Mouse (Mus musculus): ENCODE data around the gene Ppp1r14a. TPM values are rescaled to one million over a fixed set of nuclear protein-coding genes. Genes with fewer than 3 reads are reported as not detected.

The Ppp1r14a gene
- polyA plus RNA-seq, 1 experiment from 2014 or later = 2.8 TPM

DNA sequence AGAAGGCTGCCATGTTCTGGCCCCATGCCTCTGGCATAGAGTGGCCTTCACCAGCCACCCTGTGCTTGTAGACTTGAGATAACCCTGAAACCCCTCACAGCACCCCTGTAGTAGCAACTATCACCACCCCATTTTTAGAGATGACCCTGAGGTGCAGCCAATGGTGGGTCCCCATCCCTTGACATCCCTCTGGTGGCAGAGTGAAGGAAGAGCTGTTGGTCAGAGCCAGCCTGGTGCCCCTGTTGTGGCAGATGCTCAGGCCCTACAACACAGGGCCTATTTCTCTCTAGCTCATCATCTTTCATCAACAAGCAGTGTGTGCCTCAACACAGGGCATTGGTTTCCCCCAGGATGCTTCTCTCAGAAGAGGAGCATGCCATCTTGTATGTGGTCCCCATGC lies 46.2 kb downstream of the Ppp1r14a start:
- Histone ChIP-seq H3K4me1 (ENCODE audit: control insufficient read depth, insufficient read depth, low read depth, low read length) (no peaks in the 10 kb centered on the region), H3K9ac (ENCODE audit: low read depth, low read length) (no peak overlapping the region), H3K27ac (ENCODE audit: low read depth, low read length) (no peak overlapping the region), H3K4me2 (ENCODE audit: low read length) (no peak overlapping the region), H3K36me3 (ENCODE audit: control insufficient read depth, insufficient read depth, low read length) (peaks cover 7% of the 10 kb centered on the region; the same call in 1 of the 2 replicates), H3K27me3 (replicated peaks; ENCODE audit: control insufficient read depth, insufficient read depth, low read length) (no peaks in the 10 kb centered on the region), H3K9me3 (ENCODE audit: control insufficient read depth, low read length) (no peaks in the 10 kb centered on the region), H3K4me3 (ENCODE audit: low read length) (no peak overlapping the region)
- no peak for ATAC-seq

- Histone ChIP-seq H3K4me3 (ENCODE audit: low read length) (no peak overlapping the region), H3K9ac (ENCODE audit: low read depth, low read length) (no peak overlapping the region), H3K36me3 (ENCODE audit: control insufficient read depth, insufficient read depth, low read length) (peaks cover 6% of the 10 kb centered on the region; the same call in 1 of the 2 replicates), H3K27ac (ENCODE audit: low read depth, low read length) (no peak overlapping the region), H3K4me1 (ENCODE audit: control insufficient read depth, insufficient read depth, low read depth, low read length) (no peaks in the 10 kb centered on the region), H3K9me3 (ENCODE audit: control insufficient read depth, low read length) (no peaks in the 10 kb centered on the region), H3K4me2 (ENCODE audit: low read length) (no peak overlapping the region), H3K27me3 (replicated peaks; ENCODE audit: control insufficient read depth, insufficient read depth, low read length) (no peaks in the 10 kb centered on the region)
- no peak for ATAC-seq
- WGBS = 82% methylated on average over 6 of the region's 6 CpGs
Observed at GRCm38 (mm10) chr7:29335841-29336671, 46.9 kb downstream of the Ppp1r14a start.

- H3K4me2 ChIP-seq (ENCODE audit: low read length) = no peak overlapping the region
- no peaks in the 10 kb centered on the region; the same call in 1 of the 2 replicates for H3K36me3 ChIP-seq (ENCODE audit: control insufficient read depth, insufficient read depth, low read length)
- no peak overlapping the region for H3K4me3 ChIP-seq (ENCODE audit: low read length)
- H3K4me1 ChIP-seq (ENCODE audit: control insufficient read depth, insufficient read depth, low read depth, low read length) = peaks cover 2% of the 10 kb centered on the region
- no peaks in the 10 kb centered on the region for H3K27me3 ChIP-seq (replicated peaks; ENCODE audit: control insufficient read depth, insufficient read depth, low read length)
- WGBS = 61% methylated on average over 9 of the region's 9 CpGs
- no peaks in the 10 kb centered on the region for H3K9me3 ChIP-seq (ENCODE audit: control insufficient read depth, low read length)
- H3K27ac ChIP-seq (ENCODE audit: low read depth, low read length) = no peak overlapping the region
- H3K9ac ChIP-seq (ENCODE audit: low read depth, low read length) = no peak overlapping the region
- no peak for ATAC-seq
Observed at GRCm38 (mm10) chr7:29336795-29337319, 47.7 kb downstream of the Ppp1r14a start.

- H3K36me3 ChIP-seq (ENCODE audit: control insufficient read depth, insufficient read depth, low read length) = no peaks in the 10 kb centered on the region; the same call in 1 of the 2 replicates
- H3K4me2 ChIP-seq (ENCODE audit: low read length) = no peak overlapping the region
- no peak for ATAC-seq
- 79% methylated on average over 2 of the region's 2 CpGs for WGBS
- no peaks in the 10 kb centered on the region for H3K27me3 ChIP-seq (replicated peaks; ENCODE audit: control insufficient read depth, insufficient read depth, low read length)
- no peak overlapping the region for H3K9ac ChIP-seq (ENCODE audit: low read depth, low read length)
- no peak overlapping the region for H3K27ac ChIP-seq (ENCODE audit: low read depth, low read length)
- H3K4me1 ChIP-seq (ENCODE audit: control insufficient read depth, insufficient read depth, low read depth, low read length) = peaks cover 9% of the 10 kb centered on the region
- H3K4me3 ChIP-seq (ENCODE audit: low read length) = no peak overlapping the region
- H3K9me3 ChIP-seq (ENCODE audit: control insufficient read depth, low read length) = no peaks in the 10 kb centered on the region
Observed at GRCm38 (mm10) chr7:29337766-29338165, 48.7 kb downstream of the Ppp1r14a start.

GRCm38 (mm10) chr7:29338351-29338919 lies 49.3 kb downstream of the Ppp1r14a start:
- no peaks in the 10 kb centered on the region for H3K9me3 ChIP-seq (ENCODE audit: control insufficient read depth, low read length)
- 79% methylated on average over 9 of the region's 9 CpGs for WGBS
- no peak overlapping the region for H3K27ac ChIP-seq (ENCODE audit: low read depth, low read length)

DNA sequence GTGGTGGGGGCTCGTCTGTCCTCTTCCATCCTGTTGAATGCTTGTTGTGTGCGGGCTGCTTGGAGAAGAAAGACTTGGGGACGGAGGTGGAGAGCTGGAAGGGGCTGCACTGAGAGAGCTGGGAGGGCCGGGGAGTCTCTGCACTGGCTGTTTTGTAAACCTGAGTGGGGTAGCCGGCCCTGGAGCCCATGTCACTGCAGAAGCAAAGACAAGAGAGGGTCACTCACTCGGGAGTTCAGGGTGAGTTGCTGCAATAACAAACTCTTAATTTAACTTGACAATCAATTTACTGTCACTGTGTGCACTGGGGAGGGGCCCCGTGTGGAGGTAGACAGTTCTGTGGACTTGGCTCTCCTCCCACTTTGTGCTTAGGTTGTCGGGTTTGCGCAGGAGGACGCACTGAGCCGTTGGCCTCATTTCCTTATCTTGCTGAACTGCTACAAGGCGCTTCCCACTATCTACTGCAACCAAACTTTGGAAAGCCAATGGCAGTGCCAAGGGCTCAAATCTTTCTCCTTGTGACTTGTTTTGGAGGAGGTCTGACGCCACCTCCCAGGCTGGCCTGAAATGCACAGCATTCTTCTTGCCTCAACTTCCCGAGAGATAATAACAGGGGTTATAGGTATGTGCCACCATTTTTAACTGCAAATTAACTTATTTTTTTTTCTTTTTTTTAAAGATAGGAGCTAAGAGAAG lies 50.0 kb downstream of the Ppp1r14a start:
- Histone ChIP-seq H3K27ac (ENCODE audit: low read depth, low read length) (no peak overlapping the region), H3K4me3 (ENCODE audit: low read length) (no peak overlapping the region), H3K9me3 (ENCODE audit: control insufficient read depth, low read length) (no peaks in the 10 kb centered on the region), H3K27me3 (replicated peaks; ENCODE audit: control insufficient read depth, insufficient read depth, low read length) (no peaks in the 10 kb centered on the region), H3K4me1 (ENCODE audit: control insufficient read depth, insufficient read depth, low read depth, low read length) (peaks cover 9% of the 10 kb centered on the region), H3K4me2 (ENCODE audit: low read length) (no peak overlapping the region), H3K9ac (ENCODE audit: low read depth, low read length) (no peak overlapping the region), H3K36me3 (ENCODE audit: control insufficient read depth, insufficient read depth, low read length) (no peaks in the 10 kb centered on the region; the same call in none of the 2 replicates)
- 82% methylated on average over 14 of the region's 14 CpGs for WGBS
- ATAC-seq = no peak

More at GRCm38 (mm10) chr7:29338351-29338919, 49.3 kb downstream of the Ppp1r14a start:
- Histone ChIP-seq H3K4me1 (ENCODE audit: control insufficient read depth, insufficient read depth, low read depth, low read length) (peaks cover 9% of the 10 kb centered on the region), H3K27me3 (replicated peaks; ENCODE audit: control insufficient read depth, insufficient read depth, low read length) (no peaks in the 10 kb centered on the region), H3K9ac (ENCODE audit: low read depth, low read length) (no peak overlapping the region), H3K36me3 (ENCODE audit: control insufficient read depth, insufficient read depth, low read length) (no peaks in the 10 kb centered on the region; the same call in 1 of the 2 replicates), H3K4me3 (ENCODE audit: low read length) (no peak overlapping the region), H3K4me2 (ENCODE audit: low read length) (no peak overlapping the region)
- ATAC-seq = no peak

- Histone ChIP-seq H3K4me2 (ENCODE audit: low read length) (no peak overlapping the region), H3K9me3 (ENCODE audit: control insufficient read depth, low read length) (no peaks in the 10 kb centered on the region), H3K9ac (ENCODE audit: low read depth, low read length) (no peak overlapping the region), H3K4me3 (ENCODE audit: low read length) (no peak overlapping the region), H3K27ac (ENCODE audit: low read depth, low read length) (no peak overlapping the region), H3K4me1 (ENCODE audit: control insufficient read depth, insufficient read depth, low read depth, low read length) (peaks cover 9% of the 10 kb centered on the region), H3K27me3 (replicated peaks; ENCODE audit: control insufficient read depth, insufficient read depth, low read length) (no peaks in the 10 kb centered on the region), H3K36me3 (ENCODE audit: control insufficient read depth, insufficient read depth, low read length) (no peaks in the 10 kb centered on the region; the same call in none of the 2 replicates)
- no peak for ATAC-seq
- WGBS = 89% methylated on average over 9 of the region's 9 CpGs
Observed at GRCm38 (mm10) chr7:29340247-29340646, 51.1 kb downstream of the Ppp1r14a start.

DNA sequence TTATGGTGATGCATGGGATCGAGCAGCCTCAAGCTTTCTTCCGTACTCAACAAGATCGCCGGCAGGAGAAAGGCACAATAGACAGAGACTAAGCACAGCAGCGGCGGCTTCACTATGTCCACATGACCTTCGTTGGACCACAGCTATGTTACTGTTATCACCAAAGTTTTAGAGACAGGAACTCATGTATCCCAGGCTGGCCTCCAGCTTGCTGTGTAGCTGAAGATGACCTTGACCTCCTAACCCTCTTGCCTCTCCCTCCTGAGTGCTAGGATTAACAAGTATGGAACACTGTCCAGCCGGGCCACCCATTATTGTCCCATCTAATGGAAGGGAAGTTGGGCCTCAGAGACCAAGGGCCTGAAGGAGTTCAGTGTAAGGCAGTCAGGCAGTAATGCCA lies 51.7 kb downstream of the Ppp1r14a start:
- peaks cover 9% of the 10 kb centered on the region for H3K4me1 ChIP-seq (ENCODE audit: control insufficient read depth, insufficient read depth, low read depth, low read length)
- H3K4me2 ChIP-seq (ENCODE audit: low read length) = no peak overlapping the region
- H3K36me3 ChIP-seq (ENCODE audit: control insufficient read depth, insufficient read depth, low read length) = no peaks in the 10 kb centered on the region; the same call in none of the 2 replicates
- no peaks in the 10 kb centered on the region for H3K27me3 ChIP-seq (replicated peaks; ENCODE audit: control insufficient read depth, insufficient read depth, low read length)
- no peaks in the 10 kb centered on the region for H3K9me3 ChIP-seq (ENCODE audit: control insufficient read depth, low read length)
- H3K4me3 ChIP-seq (ENCODE audit: low read length) = no peak overlapping the region
- no peak overlapping the region for H3K9ac ChIP-seq (ENCODE audit: low read depth, low read length)
- H3K27ac ChIP-seq (ENCODE audit: low read depth, low read length) = no peak overlapping the region
- no peak for ATAC-seq
- 95% methylated on average over 8 of the region's 8 CpGs for WGBS

DNA sequence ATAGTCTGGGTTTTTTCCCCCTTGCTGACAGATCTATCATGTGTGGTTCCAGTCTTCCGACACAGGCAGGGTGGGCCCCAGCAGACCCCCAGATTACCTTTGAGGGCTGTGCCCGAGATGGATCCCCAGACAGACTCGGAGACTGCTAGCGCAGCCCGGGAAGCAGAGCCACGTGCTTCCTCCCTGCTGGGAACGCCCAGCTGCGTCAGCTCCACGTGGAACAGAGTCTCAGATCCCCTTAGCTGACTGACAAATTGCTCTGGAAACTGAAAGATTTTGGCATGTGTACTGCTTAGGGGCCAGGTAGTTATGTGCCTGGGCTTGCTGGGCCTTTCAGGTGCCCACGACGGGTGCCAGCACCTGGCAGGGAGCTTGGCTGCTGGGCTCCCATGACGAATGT lies 52.6 kb downstream of the Ppp1r14a start:
- H3K27me3 ChIP-seq (replicated peaks; ENCODE audit: control insufficient read depth, insufficient read depth, low read length) = no peaks in the 10 kb centered on the region
- no peak overlapping the region for H3K4me3 ChIP-seq (ENCODE audit: low read length)
- ATAC-seq = 0 out of 2 replicates have a peak, but pooled peaks have one; percentile 28
- WGBS = 51% methylated on average over 12 of the region's 12 CpGs
- H3K9me3 ChIP-seq (ENCODE audit: control insufficient read depth, low read length) = no peaks in the 10 kb centered on the region
- H3K27ac ChIP-seq (ENCODE audit: low read depth, low read length) = peak overlapping the region; percentile 46; the same call in 1 of the 2 replicates
- H3K9ac ChIP-seq (ENCODE audit: low read depth, low read length) = peak overlapping the region; percentile 31
- no peaks in the 10 kb centered on the region; the same call in none of the 2 replicates for H3K36me3 ChIP-seq (ENCODE audit: control insufficient read depth, insufficient read depth, low read length)
- no peak overlapping the region for H3K4me2 ChIP-seq (ENCODE audit: low read length)
- H3K4me1 ChIP-seq (ENCODE audit: control insufficient read depth, insufficient read depth, low read depth, low read length) = peaks cover 9% of the 10 kb centered on the region

All from hindbrain, embryonic 16.5 days (tissue).